Mouse (Mus musculus) lung, postnatal 14 days (tissue): ENCODE measurements around the gene Ctdspl2.
A peak's percentile ranks its signal among the peaks of the same experiment; 100 is the strongest.
"Not testable (repeated sequence)": the region's sequence is repeated elsewhere in the genome, so short reads cannot be mapped to it uniquely, and the experiment has no call there.

Experiments used
- DNase-seq: peaks from one replicate; pipeline ENCODE4 v3.0.0; 2021

Ctdspl2 gene

DNA sequence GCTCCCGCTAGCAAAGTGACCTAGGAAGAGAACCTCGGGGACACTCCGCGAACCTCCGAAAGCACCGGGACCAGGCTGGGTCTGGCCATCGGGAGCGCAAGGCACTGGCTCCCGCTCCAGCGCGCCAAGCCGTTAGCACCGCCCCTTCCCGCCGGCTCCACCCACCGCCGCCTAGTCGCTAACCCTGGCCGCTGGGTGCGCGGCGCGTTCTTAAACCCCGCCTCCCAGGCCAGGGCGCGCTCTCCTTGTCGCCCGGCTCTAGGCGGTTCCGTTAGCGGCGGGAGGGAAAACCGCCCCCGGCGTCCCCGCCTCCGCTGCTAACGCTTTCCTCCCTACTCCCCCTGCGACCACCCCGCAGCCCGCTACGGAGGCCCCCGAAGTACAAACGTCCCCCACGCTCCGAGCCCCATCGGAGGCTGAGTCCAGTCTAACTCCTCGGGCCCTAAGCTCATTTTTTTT lies at the start of gene Ctdspl2, which contains the start of gene Mageb3:
Gene Ctdspl2 (plus strand): TSS at position 237 of the 459 bp plus-strand sequence.
Gene Mageb3 (minus strand): TSS at position 328 of the 459 bp plus-strand sequence.
- DNase-seq = peak; percentile 98

DNA sequence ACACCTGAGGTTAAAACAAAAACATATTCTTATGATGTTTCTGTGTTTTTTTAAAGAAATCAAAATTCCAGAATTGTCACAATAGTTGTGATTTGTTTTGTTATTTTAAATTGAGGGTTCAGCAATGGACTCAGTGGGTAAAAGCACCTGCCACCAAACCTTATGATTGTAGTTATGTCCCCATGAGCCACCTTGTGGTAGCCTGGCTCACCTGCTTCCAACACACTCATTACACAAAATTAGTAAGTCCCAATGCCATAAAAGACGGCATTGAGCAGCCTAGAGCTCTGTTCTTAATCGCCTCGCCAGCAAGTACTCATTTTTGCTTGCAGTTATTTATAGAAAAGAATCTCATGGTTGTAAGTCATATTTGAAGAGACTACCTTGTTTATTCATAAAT lies 45.8 kb upstream of the Ctdspl2 start:
- DNase-seq = no peak

DNA sequence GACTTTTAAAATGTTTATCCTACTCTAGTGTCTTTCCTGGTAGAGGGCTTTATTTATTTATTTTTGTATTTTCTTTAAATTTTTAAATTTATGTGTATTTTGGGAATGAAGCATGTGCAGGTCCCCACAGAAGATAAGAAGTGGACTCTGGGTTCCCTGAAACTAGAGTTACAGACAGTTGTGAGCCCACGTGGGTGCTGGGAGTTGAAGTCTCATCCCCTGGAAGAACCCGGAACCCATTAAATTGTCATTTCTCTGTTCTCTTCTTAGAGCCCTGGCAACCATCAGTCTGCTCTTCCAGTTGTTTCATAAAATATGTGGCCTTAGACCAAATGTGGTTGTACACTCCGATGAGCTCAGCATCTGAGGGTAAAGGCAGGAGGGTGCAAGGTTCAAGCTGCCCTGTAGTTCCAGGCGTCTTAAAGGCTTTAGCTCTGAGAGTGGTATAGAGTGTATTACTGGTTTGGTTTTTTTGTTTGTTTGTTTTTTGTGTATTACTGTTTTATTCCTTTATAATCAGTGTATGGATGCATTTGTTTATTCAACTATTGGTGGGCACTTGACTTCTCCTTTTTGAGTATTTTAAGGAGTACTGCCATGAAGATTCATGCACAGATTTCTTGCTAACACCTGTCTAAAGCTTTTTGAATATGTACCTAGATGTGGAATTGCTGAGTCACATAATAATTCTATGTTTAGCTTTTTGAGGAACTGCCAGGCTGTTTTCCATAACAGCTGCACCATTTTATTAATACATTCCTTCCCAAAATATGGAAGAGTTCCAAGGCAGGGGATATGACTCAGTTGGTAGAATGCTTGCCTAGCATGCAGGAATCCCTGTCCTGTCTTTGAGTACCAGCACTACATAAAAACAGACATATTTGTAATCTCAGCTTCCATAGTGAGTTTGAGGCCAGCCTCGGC lies 39.5 kb upstream of the Ctdspl2 start:
- peak; percentile 7 for DNase-seq

DNA sequence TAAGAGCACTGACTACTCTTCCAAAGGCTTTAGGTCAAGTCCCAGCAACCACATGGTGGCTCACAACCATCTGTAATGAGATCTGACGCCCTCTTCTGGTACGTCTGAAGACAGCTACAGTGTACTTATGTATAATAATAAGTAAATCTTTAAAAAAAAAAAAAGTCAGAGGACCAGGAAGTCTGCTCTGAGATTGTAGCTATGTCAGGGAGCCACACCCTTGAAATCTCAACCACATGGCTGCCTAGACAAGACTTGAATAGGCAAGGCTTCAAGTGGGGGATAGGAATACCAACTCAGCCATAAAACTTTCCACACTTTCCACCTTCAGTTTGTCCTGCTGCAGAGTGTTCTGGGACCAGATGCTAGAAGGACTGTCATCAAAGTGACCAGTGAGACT lies 18.2 kb upstream of the Ctdspl2 start:
- not testable (repeated sequence) for DNase-seq

DNA sequence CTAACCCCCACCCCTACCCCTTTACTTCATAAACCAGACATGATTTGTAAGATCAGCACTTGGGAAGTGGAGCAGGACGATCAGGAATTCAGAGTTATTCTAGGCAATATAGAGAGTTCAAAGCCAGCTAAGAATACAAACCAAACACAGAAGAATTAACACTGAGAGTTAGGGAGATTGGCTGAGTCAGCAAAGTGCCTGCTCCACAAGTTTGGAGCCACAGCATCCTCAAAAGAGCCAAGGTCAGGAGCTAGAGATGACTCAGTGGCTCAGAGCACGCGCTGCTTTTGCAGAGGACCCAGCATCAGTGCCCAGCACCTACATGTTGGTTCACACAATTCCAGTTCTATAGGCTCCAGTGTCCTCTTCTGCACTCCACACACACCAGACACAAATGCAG lies 12.4 kb upstream of the Ctdspl2 start:
- no peak for DNase-seq

DNA sequence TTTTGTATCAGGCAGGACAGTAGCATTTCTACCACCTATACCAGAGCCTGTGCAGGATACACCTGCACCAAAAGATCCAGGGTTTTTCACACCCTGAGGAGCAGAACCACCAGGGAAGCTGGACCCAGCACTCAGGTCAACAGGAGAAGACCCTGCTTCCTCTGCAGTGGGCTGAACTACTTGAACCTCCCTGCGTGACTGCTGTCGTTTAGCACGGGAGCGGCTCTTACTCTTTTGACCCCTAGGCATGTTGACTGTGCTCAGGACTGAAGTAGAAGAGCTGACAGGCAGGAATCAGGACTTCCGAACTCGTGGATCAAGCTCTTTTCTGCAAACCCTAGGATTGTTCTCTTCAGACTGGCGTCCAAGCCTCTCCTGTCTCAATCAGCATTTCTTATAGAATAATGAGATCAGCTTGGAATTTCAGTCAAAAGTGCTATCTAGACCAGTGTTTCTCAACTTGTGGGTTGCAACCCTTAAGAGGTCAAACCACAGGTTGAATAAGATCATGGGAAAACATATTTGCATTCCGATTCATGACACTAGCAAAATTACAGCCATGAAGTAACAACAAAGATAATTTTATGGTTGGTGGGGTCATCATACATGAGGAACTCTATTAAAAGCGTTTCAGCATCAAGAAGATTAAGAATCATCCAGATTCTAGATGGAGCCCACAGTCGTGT lies 687 bp upstream of the Ctdspl2 start:
- DNase-seq = no peak

DNA sequence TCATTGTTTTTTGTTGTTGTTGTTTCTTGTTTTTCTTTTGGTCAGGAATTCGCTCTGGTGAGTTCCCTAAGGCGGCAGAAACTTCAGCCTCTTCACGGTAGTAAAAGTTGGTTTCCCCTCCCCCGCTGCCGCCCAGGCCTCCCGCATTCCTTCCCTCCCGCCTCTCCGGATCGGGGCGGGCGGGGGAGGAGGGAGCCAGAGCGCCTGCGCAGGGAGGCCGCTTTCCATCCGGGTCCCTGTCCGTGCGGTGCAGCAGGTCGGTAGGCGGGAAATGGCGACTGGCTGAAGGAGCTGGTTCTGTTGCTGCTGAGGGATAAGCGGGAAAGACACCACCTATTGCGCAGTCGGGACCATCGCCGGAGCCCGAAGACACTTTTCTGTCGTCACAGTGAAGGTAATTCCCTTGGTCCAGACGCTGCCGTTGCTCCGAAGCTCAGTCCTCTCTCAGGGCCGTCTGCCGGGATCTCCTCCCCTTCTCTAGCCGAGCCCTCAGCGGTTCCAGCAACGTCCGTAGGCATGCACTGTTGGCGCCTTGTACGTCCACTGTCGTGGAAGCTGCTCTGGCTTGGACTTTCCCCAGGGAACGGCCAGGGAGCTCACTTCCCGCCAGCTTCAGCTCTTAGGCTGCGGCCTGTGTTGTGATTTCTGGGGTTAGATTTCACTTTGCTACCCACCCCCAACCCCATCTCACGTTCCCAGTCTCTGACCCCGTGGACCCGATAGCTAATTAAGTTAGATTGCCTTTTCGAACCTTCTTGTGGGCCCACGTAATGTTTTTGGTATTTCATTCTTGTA lies 620 bp downstream of the Ctdspl2 start:
- DNase-seq = peak; percentile 95

DNA sequence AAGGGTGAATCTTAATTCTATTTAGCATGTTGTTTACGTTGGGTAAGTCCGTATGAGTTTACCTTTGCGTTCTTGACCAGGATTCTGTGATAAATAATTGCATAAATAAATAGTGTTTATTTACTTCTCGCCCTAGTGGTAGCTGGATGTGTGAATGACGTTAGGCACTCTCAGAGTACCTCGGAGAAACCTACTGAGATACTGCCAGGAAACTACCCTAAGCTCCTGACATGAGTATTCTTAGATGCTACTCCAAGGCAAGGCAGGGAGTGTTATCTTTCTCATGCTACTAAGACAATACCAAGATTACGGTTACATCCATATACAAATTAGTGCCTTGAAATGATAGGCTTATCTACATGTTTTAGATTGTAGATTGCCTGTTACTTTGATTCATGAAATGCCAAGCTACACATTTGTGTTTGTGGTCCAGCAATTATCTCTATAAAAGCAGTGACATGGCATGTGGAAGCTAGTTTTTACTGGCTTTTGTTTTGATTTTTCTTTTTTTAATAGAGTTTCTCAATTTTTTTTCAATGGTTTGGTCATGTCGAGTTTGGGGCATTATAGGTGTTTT lies 1.5 kb downstream of the Ctdspl2 start:
- no peak for DNase-seq

DNA sequence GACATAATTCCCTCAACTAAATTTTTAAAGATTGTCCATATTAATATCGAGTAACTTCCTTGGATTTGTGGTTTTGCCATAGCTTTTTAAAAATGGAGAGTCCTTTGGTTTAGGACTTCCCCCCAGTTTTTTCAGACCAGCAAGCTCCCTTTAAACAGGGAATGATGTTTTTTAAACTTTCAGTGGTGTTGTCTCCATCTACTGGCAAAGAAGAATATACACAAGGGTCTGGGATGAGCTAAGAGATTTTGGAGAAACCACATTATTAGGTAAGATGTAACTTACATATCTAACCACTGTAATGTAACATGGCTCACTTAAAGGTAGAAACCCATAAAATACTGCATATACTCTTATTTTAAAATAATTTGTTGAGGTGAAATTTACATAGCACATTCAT lies 39.9 kb downstream of the Ctdspl2 start:
- no peak for DNase-seq

DNA sequence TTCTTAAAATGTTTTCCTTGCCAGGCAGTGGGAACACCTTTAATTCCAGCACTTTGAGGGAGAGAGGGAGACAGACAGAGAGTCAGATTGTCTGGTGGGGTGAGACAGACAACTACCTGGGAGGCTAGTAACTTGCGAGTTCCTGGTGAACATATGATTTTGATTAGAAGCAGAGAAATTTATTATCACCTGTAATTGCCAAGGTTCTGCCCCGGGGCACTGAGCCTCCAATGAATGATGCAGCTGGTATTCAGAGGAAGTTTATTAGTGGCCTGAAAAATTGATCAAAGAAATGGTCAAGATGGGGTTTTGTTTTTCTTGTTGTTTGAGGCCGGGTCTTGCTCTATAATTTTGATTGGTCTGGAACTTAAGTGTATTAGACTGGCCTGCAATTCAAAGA lies 53.0 kb downstream of the Ctdspl2 start:
- no peak for DNase-seq

DNA sequence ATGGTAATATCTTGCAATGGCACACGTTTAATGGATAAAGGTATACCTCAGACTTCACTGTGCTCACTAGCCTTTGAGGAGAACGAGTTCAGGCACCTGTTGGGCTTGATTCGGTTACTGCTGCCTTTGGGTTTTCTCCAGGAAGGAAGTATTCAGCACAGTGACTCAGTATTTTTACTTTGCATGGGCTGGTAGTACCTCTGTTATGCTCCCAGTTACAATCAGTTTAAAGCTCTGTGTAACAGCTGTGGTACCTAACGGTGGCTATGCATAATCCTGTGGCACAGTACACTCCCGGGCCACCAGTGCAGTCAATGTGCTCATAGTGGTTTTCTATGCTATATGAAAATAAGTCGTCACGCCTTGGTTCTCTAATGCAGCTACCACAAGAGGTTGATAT lies 55.6 kb downstream of the Ctdspl2 start:
- no peak for DNase-seq

DNA sequence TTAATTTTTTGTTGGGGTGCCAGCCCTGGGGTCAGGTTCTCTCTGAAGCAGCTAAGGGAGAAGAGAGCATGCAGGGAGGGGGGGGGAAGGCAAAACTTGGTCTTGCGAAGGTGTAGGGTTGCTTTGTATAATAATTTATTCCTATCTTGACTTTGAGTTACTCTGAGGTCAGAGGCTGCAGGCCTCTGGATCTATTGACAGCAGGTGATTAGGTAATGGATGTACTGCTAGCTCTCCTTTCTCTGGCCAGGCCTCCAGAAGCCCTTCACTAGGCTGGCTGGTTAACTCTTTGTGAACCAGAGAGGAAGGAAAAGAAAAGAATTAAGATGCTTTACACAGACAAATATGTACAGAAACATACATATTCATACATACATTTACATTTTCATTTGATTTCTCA lies 62.9 kb downstream of the Ctdspl2 start:
- no peak for DNase-seq

DNA sequence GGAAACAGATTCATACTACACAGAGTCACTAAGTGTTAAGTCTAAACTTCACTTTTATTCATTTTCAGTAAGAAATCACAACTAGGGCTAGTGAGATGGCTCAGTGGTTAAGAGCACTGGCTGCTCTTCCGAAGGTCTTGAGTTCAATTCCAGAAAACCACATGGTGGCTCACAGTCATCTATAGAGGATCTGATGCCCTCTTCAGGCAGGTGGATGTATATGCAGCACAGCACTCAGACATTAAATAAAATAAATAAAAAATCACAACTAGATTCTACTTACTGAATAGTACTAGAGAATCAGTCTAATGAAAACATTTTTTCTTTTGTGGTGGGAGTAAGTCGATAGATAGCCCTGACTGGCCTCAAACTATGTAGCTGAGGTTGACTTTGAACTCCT lies 66.5 kb downstream of the Ctdspl2 start:
- DNase-seq = no peak

DNA sequence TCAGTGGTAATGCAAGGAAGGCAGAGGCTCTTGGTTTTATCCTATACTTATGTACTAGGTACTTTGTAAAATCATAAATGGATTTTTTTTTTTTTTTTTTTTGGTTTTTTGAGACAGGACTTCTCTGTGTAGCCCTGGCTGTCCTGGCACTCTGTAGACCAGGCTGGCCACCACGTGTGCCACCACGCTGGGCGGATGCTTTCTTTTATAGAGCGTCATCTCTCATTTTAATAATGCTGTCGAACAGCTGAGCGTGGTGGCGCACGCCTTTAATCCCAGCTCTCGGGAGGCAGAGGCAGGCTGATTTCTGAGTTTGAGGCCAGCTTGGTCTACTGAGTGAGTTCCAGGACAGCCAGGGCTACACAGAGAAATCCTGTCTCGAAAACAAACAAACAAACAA lies 71.3 kb downstream of the Ctdspl2 start:
- DNase-seq = not testable (repeated sequence)

DNA sequence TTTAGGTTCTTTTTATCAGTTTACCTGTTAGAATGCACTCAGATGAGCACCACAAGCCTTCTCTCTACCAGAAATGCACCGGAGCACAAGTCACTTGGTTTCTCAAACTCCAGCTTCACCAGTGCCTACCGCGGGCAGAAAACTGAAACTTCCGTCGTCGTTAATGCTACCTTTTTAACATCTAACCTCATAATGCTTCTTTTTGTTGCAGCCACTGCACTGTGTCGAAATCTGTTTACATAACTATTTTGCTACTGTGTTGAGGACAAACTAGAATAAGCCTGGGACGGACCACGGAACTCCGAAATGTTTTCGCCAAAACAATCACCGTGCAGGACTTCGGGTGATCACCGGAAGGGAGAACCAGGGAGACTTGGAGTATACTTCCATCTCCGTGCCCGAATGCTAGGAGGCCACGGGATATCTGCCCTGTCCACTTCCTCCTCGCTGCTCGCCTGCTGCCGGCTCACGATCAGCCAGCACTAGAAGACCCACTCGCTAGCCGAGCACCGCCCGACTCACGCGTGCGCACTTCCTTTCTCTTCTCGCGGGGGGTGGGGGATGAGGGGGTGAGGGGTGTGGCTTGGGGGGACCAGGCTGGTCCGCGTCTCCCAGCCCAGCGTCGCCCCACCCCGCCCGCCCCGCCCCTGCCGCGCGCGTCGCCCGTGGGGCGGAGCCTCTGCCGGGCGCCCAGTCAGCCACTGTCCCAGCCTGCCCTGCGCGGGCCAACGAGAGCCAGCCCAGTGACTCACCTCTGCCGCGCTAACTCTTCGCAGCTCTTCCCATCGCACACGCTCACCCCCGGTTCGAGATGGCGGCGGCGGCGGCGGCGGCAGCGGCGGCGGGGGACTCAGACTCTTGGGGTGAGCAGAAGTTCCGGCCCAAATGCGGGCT lies 72.3 kb downstream of the Ctdspl2 start, which contains the start of gene Eif3j1:
Gene Eif3j1 (plus strand): TSS at position 685 of the 894 bp plus-strand sequence.
- peak; percentile 91 for DNase-seq

DNA sequence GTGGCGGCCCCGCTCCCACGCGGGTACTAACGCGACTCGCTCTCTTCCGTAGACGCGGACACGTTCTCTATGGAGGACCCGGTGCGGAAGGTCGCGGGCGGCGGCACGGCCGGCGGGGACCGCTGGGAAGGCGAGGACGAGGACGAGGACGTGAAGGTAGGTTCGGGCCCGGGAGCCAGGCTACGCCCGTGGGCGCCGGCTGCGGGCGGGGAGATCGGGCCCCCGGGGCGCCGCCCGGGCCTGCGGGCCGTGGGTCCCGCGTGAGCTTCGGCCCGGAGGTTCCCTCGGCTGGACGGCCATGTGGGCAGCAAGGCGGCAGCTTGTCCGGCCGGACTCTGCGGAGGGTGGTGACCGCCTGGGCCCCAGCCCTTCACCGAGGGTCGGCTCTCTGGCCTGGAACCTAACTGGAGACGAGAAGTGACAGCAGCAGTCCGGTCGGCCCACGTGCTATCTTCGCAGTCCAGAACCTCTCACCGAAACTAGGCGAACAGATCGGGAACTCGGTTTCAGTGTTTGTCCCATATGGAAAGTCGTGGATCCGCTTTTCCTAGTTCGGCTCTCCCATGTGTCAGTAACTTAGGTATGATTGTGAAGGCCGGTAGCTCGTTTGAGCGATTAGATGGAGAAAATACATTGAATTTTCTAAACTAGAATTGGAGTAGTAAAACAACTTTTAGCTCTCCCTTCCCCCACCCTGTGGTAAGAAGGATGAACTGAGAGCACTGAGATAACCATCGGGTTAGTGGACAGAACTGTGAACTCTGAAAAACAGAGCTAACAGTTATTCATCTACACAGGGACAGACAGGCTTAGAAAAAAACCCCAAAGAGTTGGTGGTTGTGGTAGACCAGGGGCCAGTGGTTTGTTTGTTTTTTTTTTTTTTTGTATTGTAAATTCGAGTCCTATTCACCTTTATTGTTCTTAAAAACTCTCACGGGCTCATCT lies 73.2 kb downstream of the Ctdspl2 start:
- DNase-seq = peak; percentile 38

DNA sequence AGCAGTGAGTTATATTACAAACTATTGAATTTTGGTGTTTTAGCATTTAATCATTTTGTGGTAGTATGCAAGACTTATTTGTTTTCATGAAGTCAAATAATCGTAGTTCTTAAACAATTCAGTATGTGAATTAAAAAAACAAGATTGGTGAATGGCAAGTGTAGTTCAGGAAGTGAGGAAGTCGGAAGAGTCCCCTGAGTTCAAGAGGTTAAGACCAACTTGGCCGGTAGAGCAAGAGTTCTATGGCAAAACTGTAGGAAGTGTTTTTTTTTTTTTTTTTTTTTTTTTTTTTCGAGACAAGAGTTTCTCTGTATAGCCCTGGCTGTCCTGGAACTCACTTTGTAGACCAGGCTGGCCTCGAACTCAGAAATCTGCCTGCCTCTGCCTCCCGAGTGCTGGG lies 76.2 kb downstream of the Ctdspl2 start:
- no peak for DNase-seq

DNA sequence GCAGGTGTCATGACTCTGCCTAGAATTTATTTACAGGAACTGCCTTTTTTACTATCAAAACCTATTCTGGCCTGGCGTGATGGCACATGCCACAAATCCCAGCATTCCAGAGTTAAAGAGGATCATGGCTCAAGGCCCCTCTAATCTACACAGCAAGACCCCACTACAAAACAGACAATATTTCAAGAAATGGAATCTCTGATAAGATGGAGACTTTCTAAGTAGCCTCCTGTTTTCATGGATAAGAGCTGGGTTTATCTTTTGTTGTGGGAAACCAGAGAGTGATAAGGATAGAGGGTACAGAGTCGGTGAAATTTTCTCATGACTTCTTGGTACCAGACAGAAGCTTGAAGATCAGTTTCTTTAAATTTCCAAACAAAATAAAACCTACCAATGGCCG lies 80.3 kb downstream of the Ctdspl2 start:
- no peak for DNase-seq

DNA sequence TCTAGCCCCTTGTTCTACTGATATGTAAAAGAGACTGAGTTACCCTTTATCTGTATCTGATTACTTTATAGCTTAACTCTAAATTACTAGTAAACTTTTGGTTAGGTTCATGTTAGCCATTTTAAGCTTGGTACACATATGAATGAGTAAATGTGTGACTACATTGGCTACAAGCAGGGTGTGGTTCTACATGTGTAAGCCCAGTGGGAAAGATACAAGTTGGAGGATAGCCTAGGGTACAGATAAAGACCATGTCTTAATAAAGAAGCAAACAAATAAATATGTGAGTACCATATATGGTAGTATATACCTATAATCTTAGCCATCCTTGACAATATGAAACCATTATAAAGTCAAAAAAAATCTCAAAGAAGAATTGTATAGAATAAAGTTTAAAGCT lies 88.1 kb downstream of the Ctdspl2 start:
- no peak for DNase-seq

DNA sequence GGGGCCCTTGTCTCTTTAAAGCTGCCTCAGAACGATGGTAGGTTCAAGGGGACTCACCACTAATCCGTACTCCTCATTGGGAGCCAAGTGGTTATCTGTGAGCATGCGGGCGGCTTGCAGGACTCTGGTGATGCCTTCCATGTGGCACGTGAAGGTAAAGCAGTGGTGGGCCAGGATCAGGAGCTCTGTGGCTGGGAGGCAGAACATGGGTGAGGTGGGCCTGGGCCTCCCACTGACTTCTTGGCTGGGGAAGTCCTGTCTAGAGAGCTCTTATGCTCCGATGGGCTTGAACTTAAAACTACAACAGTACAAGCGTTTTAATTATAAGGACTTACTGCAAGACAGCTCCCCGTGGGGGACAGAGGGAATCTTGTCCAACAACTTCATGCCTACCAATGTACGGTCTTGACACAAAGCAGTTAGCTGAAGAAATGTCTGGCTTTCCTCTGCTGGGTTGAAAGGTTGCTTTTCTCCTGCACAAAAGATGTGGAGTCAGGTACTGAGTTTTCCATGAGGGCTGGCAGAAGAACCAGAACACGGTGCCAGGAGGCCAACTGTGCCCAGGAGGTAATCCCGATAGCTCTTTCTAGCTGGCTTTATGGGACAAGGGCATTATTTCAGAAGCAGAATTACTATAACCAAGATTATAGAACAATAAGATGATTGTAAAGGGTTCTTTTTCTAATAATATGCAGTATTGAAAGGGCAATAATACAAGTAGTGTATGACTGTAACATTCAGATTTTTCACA lies 103.7 kb downstream of the Ctdspl2 start:
- no peak for DNase-seq
